Mouse (Mus musculus): ENCODE measurements around the gene Nrbp1. TPM values are rescaled to one million over a fixed set of nuclear protein-coding genes. Genes with fewer than 3 reads are reported as not detected.

Nrbp1 gene
- polyA plus RNA-seq, 1 experiment: 48.2 TPM

GRCm38 (mm10) chr5:31255971-31256370 is 15.3 kb downstream of the Nrbp1 start:
- Histone ChIP-seq H3K9me3 (no peaks in the 10 kb centered on the region), H3K4me1 (peaks cover 50% of the 10 kb centered on the region), H3K36me3 (replicated peaks; ENCODE audit: low read length) (peaks cover 93% of the 10 kb centered on the region), H3K27me3 (replicated peaks) (no peaks in the 10 kb centered on the region), H3K4me3 (replicated peaks) (no peak overlapping the region)
- no peak for TF ChIP-seq FLI1 (IDR thresholded peaks at IDR 0.05; ENCODE audit: low read length)
- TF ChIP-seq GATA1 (IDR thresholded peaks at IDR 0.05; ENCODE audit: borderline replicate concordance, low read length): no peak

- no peak overlapping the region for H3K4me3 ChIP-seq (replicated peaks)
- TF ChIP-seq GATA1 (IDR thresholded peaks at IDR 0.05; ENCODE audit: borderline replicate concordance, low read length): no peak
- no peak for TF ChIP-seq FLI1 (IDR thresholded peaks at IDR 0.05; ENCODE audit: low read length)
- H3K36me3 ChIP-seq (replicated peaks; ENCODE audit: low read length): peaks cover 93% of the 10 kb centered on the region
- H3K9me3 ChIP-seq: no peaks in the 10 kb centered on the region
- H3K4me1 ChIP-seq: peaks cover 45% of the 10 kb centered on the region
- peaks cover 6% of the 10 kb centered on the region for H3K27me3 ChIP-seq (replicated peaks)
Measured at GRCm38 (mm10) chr5:31257616-31258015, 17.0 kb downstream of the Nrbp1 start.

GRCm38 (mm10) chr5:31266101-31266500 is 25.4 kb downstream of the Nrbp1 start:
- H3K27me3 ChIP-seq (replicated peaks): peaks cover 19% of the 10 kb centered on the region
- H3K36me3 ChIP-seq (replicated peaks; ENCODE audit: low read length): peaks cover 89% of the 10 kb centered on the region
- peaks cover 7% of the 10 kb centered on the region for H3K9me3 ChIP-seq
- TF ChIP-seq FLI1 (IDR thresholded peaks at IDR 0.05; ENCODE audit: low read length) (no peak), GATA1 (IDR thresholded peaks at IDR 0.05; ENCODE audit: borderline replicate concordance, low read length) (no peak)
- peaks cover 30% of the 10 kb centered on the region for H3K4me1 ChIP-seq
- peak overlapping the region; percentile 48 for H3K4me3 ChIP-seq (replicated peaks)

DNA sequence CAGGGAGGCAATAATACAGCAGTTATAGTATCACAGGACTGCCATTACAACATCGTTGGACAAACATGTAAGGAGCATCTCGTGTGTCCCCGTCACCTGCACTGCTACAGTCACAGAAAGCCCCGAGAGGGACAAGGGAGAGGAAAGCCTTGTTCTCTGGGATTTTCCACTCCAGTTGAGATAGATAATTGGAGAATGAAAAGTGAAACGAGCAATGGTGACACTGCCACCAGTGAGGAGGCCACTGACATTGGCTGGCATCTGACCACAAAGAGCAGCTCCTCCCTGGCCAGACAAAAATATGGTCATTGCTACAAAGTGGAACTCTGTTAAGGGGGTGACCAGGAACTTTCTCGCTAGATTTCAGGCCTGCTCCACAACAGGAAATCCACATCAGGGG is 27.0 kb downstream of the Nrbp1 start:
- Histone ChIP-seq H3K4me1 (peaks cover 30% of the 10 kb centered on the region), H3K36me3 (replicated peaks; ENCODE audit: low read length) (peaks cover 85% of the 10 kb centered on the region), H3K27me3 (replicated peaks) (peaks cover 13% of the 10 kb centered on the region), H3K4me3 (replicated peaks) (no peak overlapping the region), H3K9me3 (peaks cover 7% of the 10 kb centered on the region)
- TF ChIP-seq GATA1 (IDR thresholded peaks at IDR 0.05; ENCODE audit: borderline replicate concordance, low read length): no peak
- TF ChIP-seq FLI1 (IDR thresholded peaks at IDR 0.05; ENCODE audit: low read length): no peak

GRCm38 (mm10) chr5:31273018-31273417 is 32.4 kb downstream of the Nrbp1 start:
- Histone ChIP-seq H3K9me3 (peaks cover 7% of the 10 kb centered on the region), H3K4me3 (replicated peaks) (no peak overlapping the region), H3K36me3 (replicated peaks; ENCODE audit: low read length) (peaks cover 69% of the 10 kb centered on the region), H3K4me1 (peaks cover 9% of the 10 kb centered on the region), H3K27me3 (replicated peaks) (peaks cover 2% of the 10 kb centered on the region)
- no peak for TF ChIP-seq GATA1 (IDR thresholded peaks at IDR 0.05; ENCODE audit: borderline replicate concordance, low read length)
- no peak for TF ChIP-seq FLI1 (IDR thresholded peaks at IDR 0.05; ENCODE audit: low read length)

GRCm38 (mm10) chr5:31279245-31279988 is 38.8 kb downstream of the Nrbp1 start:
- TF ChIP-seq FLI1 (IDR thresholded peaks at IDR 0.05; ENCODE audit: low read length): no peak
- no peak for TF ChIP-seq GATA1 (IDR thresholded peaks at IDR 0.05; ENCODE audit: borderline replicate concordance, low read length)
- H3K36me3 ChIP-seq (replicated peaks; ENCODE audit: low read length): peaks cover 78% of the 10 kb centered on the region
- no peaks in the 10 kb centered on the region for H3K27me3 ChIP-seq (replicated peaks)

GRCm38 (mm10) chr5:31288225-31288624 is 47.6 kb downstream of the Nrbp1 start:
- Histone ChIP-seq H3K27me3 (replicated peaks) (peaks cover 5% of the 10 kb centered on the region), H3K4me1 (peaks cover 35% of the 10 kb centered on the region), H3K9me3 (no peaks in the 10 kb centered on the region), H3K36me3 (replicated peaks; ENCODE audit: low read length) (peaks cover 36% of the 10 kb centered on the region), H3K4me3 (replicated peaks) (peak overlapping the region; percentile 62)
- TF ChIP-seq FLI1 (IDR thresholded peaks at IDR 0.05; ENCODE audit: low read length): no peak
- TF ChIP-seq GATA1 (IDR thresholded peaks at IDR 0.05; ENCODE audit: borderline replicate concordance, low read length): no peak

More at GRCm38 (mm10) chr5:31279245-31279988, 38.8 kb downstream of the Nrbp1 start:
- Histone ChIP-seq H3K4me1 (peaks cover 11% of the 10 kb centered on the region), H3K9me3 (no peaks in the 10 kb centered on the region), H3K4me3 (replicated peaks) (no peak overlapping the region)

DNA sequence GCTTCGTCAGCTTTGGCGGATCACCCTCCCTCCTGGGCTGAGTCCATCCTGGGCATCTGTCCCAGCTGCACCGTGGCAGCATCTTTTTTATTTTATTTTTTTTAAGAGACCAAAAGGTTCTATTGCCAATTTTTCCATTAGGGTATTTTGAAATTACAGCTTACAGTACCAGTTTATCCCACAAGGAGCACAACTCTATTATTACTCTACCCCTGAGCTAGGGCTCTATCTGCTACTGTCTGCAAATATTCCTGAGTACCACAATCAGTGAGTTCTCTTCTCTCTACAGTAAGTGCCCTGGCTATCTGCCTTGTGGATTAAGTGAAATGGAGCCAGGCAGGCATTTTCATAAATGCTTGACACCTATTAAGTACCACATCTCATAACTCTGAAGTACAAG is 48.0 kb downstream of the Nrbp1 start:
- peak overlapping the region; percentile 62 for H3K4me3 ChIP-seq (replicated peaks)
- H3K36me3 ChIP-seq (replicated peaks; ENCODE audit: low read length): peaks cover 32% of the 10 kb centered on the region
- no peak for TF ChIP-seq FLI1 (IDR thresholded peaks at IDR 0.05; ENCODE audit: low read length)
- no peak for TF ChIP-seq GATA1 (IDR thresholded peaks at IDR 0.05; ENCODE audit: borderline replicate concordance, low read length)
- no peaks in the 10 kb centered on the region for H3K9me3 ChIP-seq
- peaks cover 9% of the 10 kb centered on the region for H3K27me3 ChIP-seq (replicated peaks)
- peaks cover 35% of the 10 kb centered on the region for H3K4me1 ChIP-seq

GRCm38 (mm10) chr5:31289626-31290230 is 49.1 kb downstream of the Nrbp1 start:
- H3K4me3 ChIP-seq (replicated peaks): peak overlapping the region; percentile 97
- H3K4me1 ChIP-seq: peaks cover 37% of the 10 kb centered on the region
- peaks cover 20% of the 10 kb centered on the region for H3K27me3 ChIP-seq (replicated peaks)
- H3K36me3 ChIP-seq (replicated peaks; ENCODE audit: low read length): peaks cover 22% of the 10 kb centered on the region
- TF ChIP-seq FLI1 (IDR thresholded peaks at IDR 0.05; ENCODE audit: low read length) (no peak), GATA1 (IDR thresholded peaks at IDR 0.05; ENCODE audit: borderline replicate concordance, low read length) (no peak)
- H3K9me3 ChIP-seq: no peaks in the 10 kb centered on the region
